Mouse (Mus musculus) gonadal fat pad, adult 2 months (tissue): Measurements from ENCODE around the gene Bcat1. TPM values are rescaled to one million over a fixed set of nuclear protein-coding genes. Genes with fewer than 3 reads are reported as not detected.

Experiments
- DNase-seq: peaks from one replicate; pipeline ENCODE4 v3.0.0-alpha.2; 2012; ENCODE audit warnings: low read depth
- polyA plus RNA-seq: library from polyadenylated mRNA; depleted of rRNA; stranded (reverse); fragments of >200 nt; gene quantifications from 2 replicates; pipeline ENCODE4 v1.2.3, GENCODE M21; 2012

The Bcat1 gene
- polyA plus RNA-seq, 1 experiment: 1.9 TPM

- no peak for DNase-seq
Measured at GRCm38 (mm10) chr6:145056102-145056501, 19.9 kb downstream of the Bcat1 start.

- DNase-seq: no peak
Measured at GRCm38 (mm10) chr6:145055277-145055858, 20.6 kb downstream of the Bcat1 start.

- no peak for DNase-seq
Measured at GRCm38 (mm10) chr6:145052669-145053068, 23.3 kb downstream of the Bcat1 start.

- no peak for DNase-seq
Measured at GRCm38 (mm10) chr6:145050899-145051298, 25.1 kb downstream of the Bcat1 start.

GRCm38 (mm10) chr6:145048131-145048997 is 27.6 kb downstream of the Bcat1 start:
- no peak for DNase-seq

GRCm38 (mm10) chr6:145047445-145047857 is 28.5 kb downstream of the Bcat1 start:
- DNase-seq: no peak

GRCm38 (mm10) chr6:145046266-145046890 is 29.6 kb downstream of the Bcat1 start:
- no peak for DNase-seq

GRCm38 (mm10) chr6:145044916-145045574 is 30.9 kb downstream of the Bcat1 start:
- no peak for DNase-seq

- DNase-seq: no peak
Measured at GRCm38 (mm10) chr6:145040732-145041131, 35.3 kb downstream of the Bcat1 start.

- no peak for DNase-seq
Measured at GRCm38 (mm10) chr6:145037626-145038025, 38.4 kb downstream of the Bcat1 start.

GRCm38 (mm10) chr6:145035412-145035811 is 40.6 kb downstream of the Bcat1 start:
- DNase-seq: no peak

GRCm38 (mm10) chr6:145030587-145030986 is 45.4 kb downstream of the Bcat1 start:
- no peak for DNase-seq

GRCm38 (mm10) chr6:145023990-145024389 is 52.0 kb downstream of the Bcat1 start:
- no peak for DNase-seq

- no peak for DNase-seq
Measured at GRCm38 (mm10) chr6:145022966-145023725, 52.8 kb downstream of the Bcat1 start.

GRCm38 (mm10) chr6:145022349-145022748 is 53.6 kb downstream of the Bcat1 start:
- no peak for DNase-seq

GRCm38 (mm10) chr6:145020553-145020952 is 55.4 kb downstream of the Bcat1 start:
- DNase-seq: no peak

GRCm38 (mm10) chr6:145018295-145018694 is 57.7 kb downstream of the Bcat1 start:
- no peak for DNase-seq

- DNase-seq: no peak
Measured at GRCm38 (mm10) chr6:145017508-145017907, 58.5 kb downstream of the Bcat1 start.

GRCm38 (mm10) chr6:145016639-145017038 is 59.3 kb downstream of the Bcat1 start:
- no peak for DNase-seq

GRCm38 (mm10) chr6:145014944-145015343 is 61.0 kb downstream of the Bcat1 start:
- no peak for DNase-seq

GRCm38 (mm10) chr6:145012699-145013098 is 63.3 kb downstream of the Bcat1 start:
- no peak for DNase-seq
